Mouse (Mus musculus) spleen, adult 2 months (tissue): ENCODE measurements around the gene Txlnb.

Source experiments
- CTCF ChIP-seq: fragments of 200-500 bp; IDR thresholded peaks from 2 replicates; pipeline ENCODE4 v1.5.1; 2011; ENCODE audit warnings: mild to moderate bottlenecking, inconsistent platforms; ENCODE audit not compliant: insufficient read depth, insufficient read length, insufficient replicate concordance; ENCODE audit errors: extremely low read depth
- POLR2A ChIP-seq: fragments of 200-500 bp; IDR thresholded peaks from 2 replicates; pipeline ENCODE4 v1.6.1; 2011; ENCODE audit warnings: low read depth, low read length, inconsistent platforms

- TF ChIP-seq POLR2A (no peak), CTCF (no peak)
Observed at GRCm38 (mm10) chr10:17775079-17775478, 20.9 kb upstream of the Txlnb start.
